9 mouse cellular contexts compared by ENCODE assay signal in the genomic region with DNA sequence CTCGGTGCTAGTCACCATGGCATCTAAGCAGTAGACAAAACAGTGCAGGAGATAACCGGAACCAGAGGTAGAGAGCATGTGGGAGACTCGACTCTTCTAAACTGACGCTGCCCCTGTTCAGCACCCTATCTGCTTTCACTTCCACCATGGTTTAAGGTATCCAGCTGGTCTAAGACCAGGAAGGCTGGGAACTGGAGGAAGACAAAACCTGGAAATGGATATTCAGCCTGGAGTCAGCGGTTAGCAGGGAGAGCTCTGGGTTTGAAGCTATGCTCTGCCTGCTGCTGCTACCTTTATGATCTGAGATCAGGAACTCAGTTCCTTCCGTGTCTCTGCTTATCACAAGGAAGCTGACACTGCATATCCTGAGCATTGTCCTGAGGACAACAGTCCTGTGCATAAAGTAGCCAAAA. TPM values are rescaled to one million over a fixed set of nuclear protein-coding genes. Genes with fewer than 3 reads are reported as not detected.
DNase-seq lines count a peak whose midpoint lies in the region; ATAC-seq and TF ChIP-seq lines count a peak whose summit lies in the region.
"Had no signal": no experiment of that assay in that cellular context is flagged by ENCODE, and none has a peak within 500 bp of the region (broad histone marks: within the 10 kb centered on the region; RNA-seq: fewer than 3 reads in every experiment).

No protein-coding gene starts in this region.

- TF ChIP-seq EP300 in liver, embryonic 14.5 days (IDR thresholded peaks at IDR 0.05; ENCODE audit: low read depth) = no peak

- H3K27me3 ChIP-seq in forebrain, postnatal 0 days (ENCODE audit: insufficient read depth, low read length) = no peaks in the 10 kb centered on the region
- no peaks in the 10 kb centered on the region for H3K27me3 ChIP-seq in liver, embryonic 14.5 days (ENCODE audit: control insufficient read depth, insufficient read depth, low read length)

- no peaks in the 10 kb centered on the region for H3K9me3 ChIP-seq in forebrain, postnatal 0 days (ENCODE audit: low read length)
- H3K9me3 ChIP-seq in liver, embryonic 14.5 days (ENCODE audit: control insufficient read depth, low read length) = no peaks in the 10 kb centered on the region

- H3K27ac ChIP-seq in forebrain, postnatal 0 days (ENCODE audit: low read depth, low read length) = 0 out of 2 replicates have a peak overlapping the region, but pooled peaks have one; percentile 46
- no peak overlapping the region for H3K27ac ChIP-seq in liver, embryonic 14.5 days

- no peak overlapping the region; the same call in 1 of the 2 replicates for H3K4me2 ChIP-seq in forebrain, postnatal 0 days (ENCODE audit: low read depth)
- peak overlapping the region; percentile 19 for H3K4me2 ChIP-seq in liver, embryonic 14.5 days (ENCODE audit: low read depth)

- WGBS in forebrain, postnatal 0 days = 59% methylated on average over 6 of the region's 6 CpGs
- 18% methylated on average over 6 of the region's 6 CpGs for WGBS in liver, embryonic 14.5 days (ENCODE audit: insufficient replicate concordance)

- no peak overlapping the region for H3K9ac ChIP-seq in forebrain, postnatal 0 days
- H3K9ac ChIP-seq in liver, embryonic 14.5 days (replicated peaks) = no peak overlapping the region; the same call in 1 of the 2 replicates

- no peak overlapping the region for H3K4me3 ChIP-seq in forebrain, postnatal 0 days (ENCODE audit: low read depth, low read length)
- no peak overlapping the region for H3K4me3 ChIP-seq in liver, embryonic 14.5 days (ENCODE audit: insufficient read depth in 1 of 2, low read depth in 2 of 2, low read length in 2 of 2)

- peaks cover 11% of the 10 kb centered on the region for H3K4me1 ChIP-seq in forebrain, postnatal 0 days (ENCODE audit: insufficient read depth)
- H3K4me1 ChIP-seq in liver, embryonic 14.5 days (replicated peaks; ENCODE audit: control insufficient read depth in 2 of 2, insufficient read depth in 2 of 2, low read length in 1 of 2) = peaks cover 14 to 38% of the 10 kb centered on the region in 2 experiments

- no peak for TF ChIP-seq CTCF in forebrain, postnatal 0 days (IDR thresholded peaks at IDR 0.05; ENCODE audit: low read depth)
- TF ChIP-seq CTCF in liver, embryonic 14.5 days (IDR thresholded peaks at IDR 0.05; ENCODE audit: low read depth) = no peak

- ATAC-seq in forebrain, postnatal 0 days = peak; percentile 67
- peak; percentile 29; the same call in 1 of the 2 replicates for ATAC-seq in liver, embryonic 14.5 days (ENCODE audit: insufficient read depth)
- ATAC-seq in monocyte, adult 5-6 weeks (replicated peaks; ENCODE audit: insufficient number of reproducible peaks, low FRiP score, low TSS enrichment, poor library complexity, severe bottlenecking) = no peak

- H3K36me3 ChIP-seq in forebrain, postnatal 0 days (ENCODE audit: insufficient read depth) = peaks cover 13% of the 10 kb centered on the region
- peaks cover 7% of the 10 kb centered on the region; the same call in 1 of the 2 replicates for H3K36me3 ChIP-seq in liver, embryonic 14.5 days (replicated peaks; ENCODE audit: control insufficient read depth, insufficient read depth, low read depth)

- DNase-seq in gastrocnemius, adult 18-20 months (ENCODE audit: low spot score) = peak; percentile 71
- DNase-seq in gastrocnemius, postnatal 10 days = no peak
- peak; percentile 41 for DNase-seq in forebrain, postnatal 0 days
- peak; percentile 21 for DNase-seq in kidney, adult 11 months
- peak in 1 of 3 experiments; percentile 17 for DNase-seq in liver, embryonic 14.5 days (ENCODE audit: low read depth in 3 of 3, low spot score in 3 of 3)
- no peak for DNase-seq in adrenal gland, adult 2 months
- no peak for DNase-seq in cerebellum, adult 8-10 months
- DNase-seq: right cerebral cortex, postnatal 14 days had no signal

RNA-seq across cellular contexts. Expression of a gene that starts 35.9 kb away (rescaled TPM):
- total RNA-seq in gastrocnemius, adult 18-20 months (2021) = 10 to 100 TPM; 31.6 to 34.2 TPM
- 10 to 100 TPM; 33.8 to 35.9 TPM for total RNA-seq in gastrocnemius, postnatal 10 days (2021)
- total RNA-seq in forebrain, postnatal 0 days (2014; rRNA removed) = 26.0 and 28.5 TPM in 2 replicates
- polyA plus RNA-seq in forebrain, postnatal 0 days (2015; fragmentation: Nextera tagmentation; extraction: Ambion mirVana) = 8.6 and 12.8 TPM in 2 replicates
- 7.5 and 9.5 TPM in 2 replicates for polyA plus RNA-seq in liver, embryonic 14.5 days (2012; rRNA removed)
- 10.2 and 11.6 TPM in 2 replicates for polyA plus RNA-seq in liver, embryonic 14.5 days (2014; fragmentation: Nextera tagmentation; extraction: Ambion mirVana)
- 10 to 100 TPM; 26.3 to 35.1 TPM for total RNA-seq in adrenal gland, adult 2 months (2021)
- 13.5 and 14.5 TPM in 2 replicates for polyA plus RNA-seq in adrenal gland, adult 2 months (2012; rRNA removed)
- total RNA-seq in monocyte, adult 5-6 weeks (2017) = 46.3 to 67.5 TPM (median 54.8 TPM) in 3 replicates

RNA-seq across cellular contexts. Expression of a gene that starts 36.0 kb away (rescaled TPM):
- total RNA-seq in gastrocnemius, adult 18-20 months (2021) = 10 to 100 TPM; 40.5 to 53.5 TPM
- total RNA-seq in gastrocnemius, postnatal 10 days (2021) = 10 to 100 TPM; 22.2 to 25.9 TPM
- 21.8 and 22.3 TPM in 2 replicates for total RNA-seq in forebrain, postnatal 0 days (2014; rRNA removed)
- 45.9 and 47.3 TPM in 2 replicates for polyA plus RNA-seq in forebrain, postnatal 0 days (2015; fragmentation: Nextera tagmentation; extraction: Ambion mirVana)
- 4.0 and 6.5 TPM in 2 replicates for polyA plus RNA-seq in liver, embryonic 14.5 days (2012; rRNA removed)
- 7.8 and 9.4 TPM in 2 replicates for polyA plus RNA-seq in liver, embryonic 14.5 days (2014; fragmentation: Nextera tagmentation; extraction: Ambion mirVana)
- 10 to 100 TPM; 58.7 to 59.7 TPM for total RNA-seq in adrenal gland, adult 2 months (2021)
- polyA plus RNA-seq in adrenal gland, adult 2 months (2012; rRNA removed) = 6.0 and 6.4 TPM in 2 replicates
- 30.5 to 41.7 TPM (median 32.7 TPM) in 3 replicates for total RNA-seq in monocyte, adult 5-6 weeks (2017)

Comparison
In these comparisons a context has a peak if more than half of its experiments do, and no peak if none do; other contexts are left out.
1. DNase-seq: peak in gastrocnemius, adult 18-20 months (single experiment), forebrain, postnatal 0 days (single experiment) and kidney, adult 11 months (single experiment); none in gastrocnemius, postnatal 10 days (single experiment), adrenal gland, adult 2 months (single experiment) and cerebellum, adult 8-10 months (single experiment).